Mouse (Mus musculus) gastrocnemius, adult 2 months (tissue): ENCODE results near the gene Btf3l4. TPM values are rescaled to one million over a fixed set of nuclear protein-coding genes. Genes with fewer than 3 reads are reported as not detected.

ENCODE experiments used
- DNase-seq: peaks from one replicate; pipeline ENCODE4 v3.0.0; 2022
- H3K27ac ChIP-seq: fragments of 200-600 bp; 2 replicates; pipeline ENCODE4 v1.8.1; 2022; ENCODE audit warnings: mild to moderate bottlenecking
- H3K4me3 ChIP-seq: fragments of 200-600 bp; 2 replicates; pipeline ENCODE4 v1.8.1; 2022; ENCODE audit warnings: mild to moderate bottlenecking, moderate library complexity
- CTCF ChIP-seq: fragments of 200-600 bp; IDR thresholded peaks from 2 replicates; pipeline ENCODE4 v1.8.1; 2022; ENCODE audit warnings: antibody characterized with exemption, mild to moderate bottlenecking, moderate library complexity
- intact Hi-C: fragments of 180-260 bp; cut with DNase I; formaldehyde crosslinking; loops from one replicate; pipeline ENCODE4 v1.15.1; 2025
- total RNA-seq, 2 experiments: library from RNA; stranded (reverse); gene quantifications; 2 replicates each; pipeline ENCODE4 v1.2.3; 2021

The Btf3l4 gene
- total RNA-seq, 2 experiments from 2014 or later, result 40.4 to 41.1 TPM

DNA sequence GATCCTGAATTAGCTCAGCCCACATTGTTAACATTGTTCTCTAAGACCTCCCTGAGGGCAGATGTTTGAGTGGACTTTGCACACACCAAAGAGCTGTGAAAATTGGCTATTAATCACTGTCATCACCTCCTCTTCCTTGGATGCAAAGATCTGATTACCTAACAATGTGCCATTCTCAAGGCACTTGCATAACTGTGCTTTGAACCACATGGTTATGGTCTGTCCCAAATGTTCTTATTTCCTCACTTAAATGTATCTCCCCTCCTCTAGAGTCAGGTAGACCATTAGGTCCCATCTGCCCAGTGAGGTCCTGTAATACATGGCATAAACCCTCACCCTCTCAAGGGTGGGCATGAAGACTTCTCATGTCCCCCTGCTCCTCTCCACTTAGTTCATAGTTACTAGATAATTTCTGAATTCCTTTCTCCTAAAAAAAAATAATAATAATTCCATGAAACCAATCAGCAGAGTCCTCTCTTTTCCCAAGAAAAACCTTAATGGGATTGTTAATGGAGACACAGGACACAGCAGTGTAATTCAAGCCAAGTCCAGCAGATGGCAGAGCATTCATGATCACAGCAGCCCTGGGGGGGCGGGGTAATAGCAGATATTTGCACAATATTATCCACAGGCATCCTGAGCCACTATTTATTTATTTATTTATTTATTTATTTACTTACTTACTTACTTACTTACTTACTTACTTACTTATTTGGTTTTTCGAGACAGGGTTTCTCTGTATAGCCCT lies 35.2 kb downstream of the Btf3l4 start:
- peak; percentile 79 for TF ChIP-seq CTCF
- intact Hi-C loops, result loop anchor here (10.0 kb wide), 1 partner anchor 177 kb away; no protein-coding TSS in a partner anchor

DNA sequence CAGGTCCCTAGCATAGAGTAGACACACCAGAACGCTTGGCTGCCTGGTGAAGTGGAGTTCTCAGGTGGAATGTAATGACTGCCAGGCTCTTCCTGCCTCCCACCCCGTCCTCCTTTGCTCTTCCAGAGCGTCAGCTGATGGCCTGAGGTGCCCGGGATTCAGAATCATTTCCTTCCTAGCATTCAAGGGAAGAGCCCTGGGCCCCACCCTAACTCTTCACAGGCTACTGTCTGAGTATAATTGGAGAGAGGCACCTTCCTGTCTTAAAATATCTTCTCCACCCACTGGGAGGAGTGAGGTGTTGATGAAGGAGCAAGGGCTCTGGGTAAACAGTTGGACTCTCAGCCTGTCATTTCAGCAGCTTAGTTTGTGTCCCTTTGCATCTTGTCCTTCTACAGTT lies 36.7 kb downstream of the Btf3l4 start:
- peak overlapping the region; percentile 4; the same call in 1 of the 2 replicates for H3K27ac ChIP-seq
- intact Hi-C loops, result loop anchor here (10.0 kb wide), 1 partner anchor 178 kb away; no protein-coding TSS in a partner anchor
- H3K4me3 ChIP-seq, result no peak overlapping the region
- no peak for DNase-seq
- no peak for TF ChIP-seq CTCF

More for the DNA sequence above, 35.2 kb downstream of the Btf3l4 start:
- H3K4me3 ChIP-seq, result no peak overlapping the region
- no peak overlapping the region for H3K27ac ChIP-seq
- DNase-seq, result peak; percentile 72

DNA sequence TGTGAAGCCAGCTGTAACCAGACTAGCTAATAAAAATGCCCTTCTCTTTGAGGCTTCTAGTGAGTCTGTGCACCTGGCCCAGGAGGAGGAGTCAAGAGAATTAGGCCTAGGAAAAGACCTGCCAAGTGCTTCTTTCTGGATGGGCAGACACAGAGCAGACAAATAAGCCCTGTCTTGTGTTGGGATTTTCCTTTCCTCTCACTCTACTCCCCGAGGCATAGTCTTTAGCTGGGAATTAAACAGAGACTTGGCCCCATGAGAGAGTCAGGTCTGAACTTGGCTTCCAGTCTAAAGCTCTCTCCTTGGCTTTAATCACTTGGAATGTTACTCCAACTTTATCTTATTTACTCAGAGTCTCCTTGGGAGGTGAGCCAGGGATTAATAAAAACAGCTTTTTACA lies 39.5 kb downstream of the Btf3l4 start:
- no peak overlapping the region for H3K4me3 ChIP-seq
- intact Hi-C loops, result loop anchor here (10.0 kb wide), 1 partner anchor 181 kb away; no protein-coding TSS in a partner anchor
- DNase-seq, result no peak
- H3K27ac ChIP-seq, result no peak overlapping the region
- TF ChIP-seq CTCF, result no peak

DNA sequence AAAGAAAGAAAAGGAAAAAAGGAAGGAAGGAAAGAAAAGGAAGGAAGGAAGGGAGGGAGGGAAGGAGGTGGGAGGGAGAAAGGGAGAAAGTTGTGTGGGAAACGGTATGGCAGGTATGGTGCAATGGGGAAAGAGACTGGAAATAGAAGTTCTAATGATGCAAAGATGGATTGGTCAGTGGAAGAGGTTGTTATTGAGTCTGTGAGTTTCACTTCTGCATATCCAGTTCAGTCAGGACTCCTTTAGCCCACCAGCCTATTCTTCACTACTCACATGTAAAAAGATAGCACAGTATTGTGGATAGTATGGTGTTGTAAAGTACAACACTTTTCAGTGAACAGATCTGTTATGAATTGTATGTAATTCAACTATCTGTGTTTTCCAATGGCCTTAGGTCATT lies 42.9 kb downstream of the Btf3l4 start:
- DNase-seq, result no peak
- intact Hi-C loops, result loop anchor here (10.0 kb wide), 1 partner anchor 184 kb away; no protein-coding TSS in a partner anchor
- H3K27ac ChIP-seq, result no peak overlapping the region
- no peak overlapping the region for H3K4me3 ChIP-seq
- no peak for TF ChIP-seq CTCF

DNA sequence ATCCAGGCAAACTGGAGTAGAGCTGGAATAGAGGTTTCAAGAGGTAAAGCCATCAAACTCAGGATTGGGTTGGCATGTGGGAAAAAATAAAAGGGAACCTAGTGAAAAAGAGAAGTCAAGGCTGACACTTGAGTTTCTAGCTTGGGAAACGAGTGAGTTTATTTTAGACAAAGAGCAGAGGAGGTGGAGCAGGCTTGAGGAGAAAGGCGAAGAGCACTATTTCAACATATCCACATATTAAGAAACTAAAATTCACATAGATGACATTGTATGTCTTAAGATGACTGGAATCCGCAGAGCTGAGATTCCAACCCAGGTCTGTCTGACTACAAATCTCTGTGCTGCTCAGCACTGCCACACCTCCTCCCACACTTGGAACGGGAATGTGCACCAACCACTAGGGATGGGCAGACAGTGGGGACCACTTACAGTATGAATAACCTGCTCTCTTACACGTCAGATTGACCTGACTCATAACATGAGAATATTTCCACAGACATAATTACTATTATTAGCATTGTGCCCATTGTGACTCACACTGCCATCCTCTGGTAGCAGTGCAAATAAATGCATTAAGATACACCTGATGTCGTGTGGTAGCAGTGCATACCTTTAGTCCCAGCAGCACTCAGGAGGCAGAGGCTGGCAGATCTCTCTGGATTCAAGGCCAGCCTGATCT lies 44.0 kb downstream of the Btf3l4 start:
- Histone ChIP-seq H3K4me3 (no peak overlapping the region), H3K27ac (no peak overlapping the region)
- TF ChIP-seq CTCF, result peak; percentile 17; the same call in 1 of the 2 replicates
- no peak for DNase-seq
- intact Hi-C loops, result no loop called here

DNA sequence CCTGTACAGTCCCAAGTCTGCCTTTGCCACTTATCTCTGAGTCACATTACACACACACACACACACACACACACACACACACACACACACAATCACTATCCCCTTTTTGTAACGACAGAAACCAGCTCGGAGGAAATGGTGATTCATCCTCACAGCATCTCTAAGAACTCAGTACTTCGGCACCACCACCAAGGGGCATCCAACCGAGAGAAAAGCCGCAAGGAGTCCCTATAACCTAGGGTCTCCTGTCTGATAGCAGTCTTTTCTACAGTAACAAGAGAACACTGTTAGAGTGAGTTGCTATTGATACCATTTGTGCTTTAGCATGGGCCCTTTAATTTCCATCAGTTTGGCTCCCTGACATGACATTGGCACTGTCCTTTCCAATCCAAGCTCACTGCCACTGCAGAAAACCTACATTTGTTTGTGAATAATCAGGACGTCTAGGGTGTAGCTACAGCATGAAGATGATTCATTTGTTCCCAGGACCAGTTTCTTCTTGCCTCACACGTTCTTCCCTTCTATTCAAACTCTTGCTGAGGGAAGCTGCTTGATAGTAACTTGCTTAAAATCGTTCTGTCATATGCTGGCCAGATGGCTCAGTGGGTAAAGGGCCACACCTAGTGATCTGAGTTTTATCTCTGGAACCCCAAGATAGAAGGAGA lies 50.9 kb downstream of the Btf3l4 start:
- no peak for DNase-seq
- H3K27ac ChIP-seq, result peak overlapping the region; percentile 99; the same call in 1 of the 2 replicates
- no peak for TF ChIP-seq CTCF
- H3K4me3 ChIP-seq, result peak overlapping the region; percentile 5; the same call in 1 of the 2 replicates
- intact Hi-C loops, result no loop called here

DNA sequence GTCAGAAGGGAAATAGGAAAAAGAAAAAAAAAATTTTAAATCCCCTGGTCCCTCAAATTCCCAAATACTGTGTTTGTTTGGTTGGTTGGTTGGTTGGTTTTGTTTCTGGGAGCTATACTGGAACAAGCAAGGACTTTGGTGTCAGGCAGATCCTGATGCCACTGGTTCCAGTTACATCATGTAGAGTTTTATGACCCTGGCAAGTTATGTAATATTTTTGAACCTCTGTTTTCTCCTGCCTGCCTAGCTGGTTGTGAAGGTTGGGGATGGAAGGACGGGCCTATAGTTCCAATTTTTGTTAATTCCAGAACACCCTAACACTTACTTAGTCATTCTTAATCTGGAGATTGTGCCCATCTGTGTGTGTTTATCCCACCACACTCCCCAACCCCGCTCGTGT lies 51.8 kb downstream of the Btf3l4 start:
- no peak for TF ChIP-seq CTCF
- no peak for DNase-seq
- peak overlapping the region; percentile 100 for H3K4me3 ChIP-seq
- H3K27ac ChIP-seq, result peak overlapping the region; percentile 99
- intact Hi-C loops, result no loop called here

DNA sequence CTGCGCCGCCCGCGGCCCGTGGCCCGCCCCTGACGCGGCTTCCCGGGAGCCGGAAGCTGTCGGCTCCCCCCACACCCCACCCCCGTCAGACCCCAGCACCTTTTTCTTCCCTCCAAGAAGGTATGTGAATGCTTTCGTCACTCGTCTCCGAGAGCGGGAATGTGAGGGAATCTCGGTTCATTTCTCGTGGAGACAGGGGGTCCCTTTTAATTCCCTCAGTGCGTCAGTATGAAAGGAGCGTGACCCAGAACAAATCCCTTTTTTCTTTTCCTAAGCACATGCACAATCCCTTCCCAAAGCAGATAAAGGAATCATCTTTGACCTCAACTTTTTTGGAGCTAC lies 52.6 kb downstream of the Btf3l4 start:
- DNase-seq, result no peak
- H3K27ac ChIP-seq, result peak overlapping the region; percentile 99
- intact Hi-C loops, result loop anchor here (1.0 kb wide), 1 partner anchor 84 kb away; no protein-coding TSS in a partner anchor
- H3K4me3 ChIP-seq, result peak overlapping the region; percentile 100
- TF ChIP-seq CTCF, result no peak

DNA sequence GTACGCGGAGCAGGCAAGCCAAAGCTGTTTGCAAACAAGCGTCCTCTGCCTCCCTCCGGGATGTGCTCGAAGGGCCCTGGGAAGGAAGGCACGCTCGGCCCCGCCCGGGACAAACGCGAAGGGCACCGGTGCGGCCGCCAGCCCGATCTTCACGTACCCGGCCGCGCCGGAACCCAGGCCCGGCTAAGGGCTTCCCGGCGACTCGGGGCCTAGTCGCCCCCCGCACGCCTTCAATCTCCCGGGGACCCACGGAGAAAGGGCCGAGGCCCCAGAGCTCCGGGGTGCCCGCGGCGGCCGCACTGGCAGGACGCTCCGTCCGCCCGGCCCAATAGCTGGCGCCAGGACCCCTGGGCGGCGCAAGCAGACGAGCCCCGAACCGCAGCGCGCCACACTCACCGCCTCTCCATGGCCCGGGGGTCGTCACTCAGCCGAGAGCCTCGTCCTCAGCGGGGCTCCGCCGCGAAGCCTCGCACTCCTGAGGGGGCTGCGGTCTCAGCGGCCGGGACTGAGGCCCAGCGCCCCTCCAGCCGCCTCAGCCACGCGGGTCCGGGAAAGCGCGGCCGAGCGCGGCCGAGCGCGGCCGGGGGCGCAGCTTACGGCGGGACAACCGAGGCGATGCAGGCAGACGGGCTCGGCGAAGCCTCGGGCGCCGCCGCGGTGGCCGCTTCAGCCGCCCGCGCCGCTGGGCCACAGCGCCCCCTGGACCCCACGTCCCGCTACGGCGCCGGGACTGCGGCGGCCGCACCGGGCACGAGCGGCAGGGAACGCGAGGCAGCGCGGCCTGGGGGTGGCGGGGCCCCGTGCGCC lies 53.2 kb downstream of the Btf3l4 start, which contains the start of gene Zfyve9:
TSS of gene Zfyve9 (minus strand) at position 742 of the 807 bp plus-strand sequence.
- DNase-seq, result peak; percentile 94
- Histone ChIP-seq H3K4me3 (peak within 1 kb of the TSS; percentile 100), H3K27ac (peak within 1 kb of the TSS; percentile 99)
- TF ChIP-seq CTCF, result peak; percentile 72
- intact Hi-C loops, result loop anchor here (1.0 kb wide), 1 partner anchor 83 kb away; no protein-coding TSS in a partner anchor

DNA sequence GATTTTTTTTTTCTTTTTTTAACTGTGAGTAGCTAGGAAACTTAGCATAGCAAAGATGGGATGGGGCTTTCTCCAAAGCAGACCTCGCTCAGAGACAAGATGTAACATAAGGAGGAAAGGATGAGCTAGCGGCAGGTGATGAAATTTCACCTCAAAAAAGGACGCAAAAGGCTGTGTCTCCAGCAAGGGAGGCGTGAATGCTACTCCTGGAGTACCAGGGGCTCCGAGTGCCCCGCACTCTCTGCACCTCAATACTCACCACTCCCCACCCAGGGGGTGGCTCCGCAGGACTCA lies 53.7 kb downstream of the Btf3l4 start:
- Histone ChIP-seq H3K4me3 (peak overlapping the region; percentile 100), H3K27ac (peak overlapping the region; percentile 99)
- no peak for TF ChIP-seq CTCF
- intact Hi-C loops, result loop anchor here (1.0 kb wide), 1 partner anchor 82 kb away; no protein-coding TSS in a partner anchor
- no peak for DNase-seq

DNA sequence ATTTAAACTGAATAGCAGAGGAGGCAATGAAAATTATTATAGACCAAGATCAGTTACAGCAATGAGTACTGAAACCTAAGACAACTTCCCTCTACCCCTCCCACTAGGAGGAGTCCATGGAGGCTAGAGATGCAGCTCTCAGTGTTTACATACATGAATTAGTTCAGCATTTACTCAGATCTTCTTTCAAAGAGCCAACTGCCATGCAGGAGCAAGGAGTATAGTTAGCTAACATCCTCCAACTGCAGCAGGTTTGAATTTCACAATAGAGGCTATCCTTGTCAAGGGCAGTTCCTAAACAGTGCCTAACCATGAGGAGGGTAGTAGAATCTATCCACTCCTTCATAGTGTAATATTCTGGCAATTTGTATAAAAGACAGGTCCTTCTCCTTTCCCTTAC lies 64.9 kb downstream of the Btf3l4 start:
- Histone ChIP-seq H3K4me3 (peak overlapping the region; percentile 53), H3K27ac (peak overlapping the region; percentile 90)
- intact Hi-C loops, result loop anchor here (5.0 kb wide), 1 partner anchor 36 kb away; no protein-coding TSS in a partner anchor
- no peak for TF ChIP-seq CTCF
- DNase-seq, result no peak

Other genes starting within 250 kb of the Btf3l4 start
- gene Cc2d1b, start 213.7 kb downstream of the Btf3l4 start, total RNA-seq, result 10 to 100 TPM; 17.2 to 20.7 TPM
- under 1 TPM; 0.79 to 0.86 TPM for gene 3110021N24Rik, start 114.0 kb downstream of the Btf3l4 start, total RNA-seq
- 10 to 100 TPM; 50.1 to 60.8 TPM for gene Zfyve9, start 52.8 kb downstream of the Btf3l4 start, total RNA-seq
- 10 to 100 TPM; 10.7 to 11.9 TPM for gene Txndc12, start 987 bp upstream of the Btf3l4 start, total RNA-seq
- gene Kti12, start 14.2 kb upstream of the Btf3l4 start, total RNA-seq, result 10 to 100 TPM; 21.2 to 26.9 TPM
- gene A730015C16Rik, start 15.0 kb upstream of the Btf3l4 start, total RNA-seq, result under 1 TPM in 1 of 2 experiments, not detected in 1; 0.20 TPM
- under 1 TPM in 1 of 2 experiments, not detected in 1; 0.42 TPM for gene Rab3b, start 45.4 kb upstream of the Btf3l4 start, total RNA-seq
- gene Nrd1, start 167.0 kb upstream of the Btf3l4 start, total RNA-seq, result 100 to 1,000 TPM; 150 to 175 TPM